Mouse (Mus musculus) hindbrain, embryonic 13.5 days (tissue): ENCODE data around the gene Wwc1. TPM values are rescaled to one million over a fixed set of nuclear protein-coding genes. Genes with fewer than 3 reads are reported as not detected.

Experiments used
- ATAC-seq: fragments of 200-750 bp; cut with Nextera tagmentation; 2 replicates; pipeline ENCODE4 v1.8.0; 2017; ENCODE audit warnings: moderate TSS enrichment; ENCODE audit not compliant: low FRiP score
- H3K27ac ChIP-seq: fragments of 300-500 bp; sonication (generic); 2 replicates; pipeline ENCODE4 v1.5.1; 2015; ENCODE audit warnings: inconsistent platforms, mild to moderate bottlenecking, moderate library complexity
- H3K27me3 ChIP-seq: fragments of 300-500 bp; sonication (generic); 2 replicates; pipeline ENCODE4 v1.6.1; 2015; ENCODE audit warnings: mild to moderate bottlenecking, inconsistent platforms
- H3K36me3 ChIP-seq: fragments of 300-500 bp; sonication (generic); 2 replicates; pipeline ENCODE4 v1.6.1; 2015; ENCODE audit warnings: mild to moderate bottlenecking, inconsistent platforms
- H3K4me1 ChIP-seq: fragments of 300-500 bp; sonication (generic); replicated peaks from 2 replicates; pipeline ENCODE4 v1.6.1; 2015; ENCODE audit warnings: inconsistent platforms
- H3K4me2 ChIP-seq: fragments of 300-500 bp; sonication (generic); 2 replicates; pipeline ENCODE4 v1.6.1; 2015; ENCODE audit warnings: inconsistent platforms, mild to moderate bottlenecking, moderate library complexity
- H3K4me3 ChIP-seq: fragments of 300-500 bp; sonication (generic); 2 replicates; pipeline ENCODE4 v1.5.1; 2015; ENCODE audit warnings: mild to moderate bottlenecking, inconsistent platforms
- H3K9ac ChIP-seq: fragments of 300-500 bp; sonication (generic); 2 replicates; pipeline ENCODE4 v1.6.1; 2015; ENCODE audit warnings: mild to moderate bottlenecking, inconsistent platforms
- H3K9me3 ChIP-seq: fragments of 300-500 bp; sonication (generic); 2 replicates; pipeline ENCODE4 v1.6.1; 2016; ENCODE audit warnings: inconsistent platforms
- WGBS: fragments of 180-500 bp; shearing (Covaris S2); methylation state at CpG from one replicate; pipeline ENCODE4 v1.1.7; 2015; 5-methylcytosine and 5-hydroxymethylcytosine counted together
- polyA plus RNA-seq: library from polyadenylated mRNA; unstranded; fragments of >200 nt; fragmentation: Nextera tagmentation; extraction: Ambion mirVana; gene quantifications from 2 replicates; pipeline ENCODE4 v1.2.1, GENCODE M21; 2015

Wwc1 gene
- 6.7 and 7.1 TPM in 2 replicates for polyA plus RNA-seq

GRCm38 (mm10) chr11:35980411-35980917 lies at the start of gene Wwc1:
Gene Wwc1, minus strand, starts transcription at chr11:35980527.
- H3K27me3 ChIP-seq, result peaks cover 17% of the 10 kb centered on the region
- peak within 1 kb of the TSS; percentile 64 for H3K27ac ChIP-seq
- peak within 1 kb of the TSS; percentile 80 for H3K4me2 ChIP-seq
- H3K4me3 ChIP-seq, result peak within 1 kb of the TSS; percentile 74
- WGBS, result 0% methylated on average over 29 of the region's 47 CpGs
- H3K36me3 ChIP-seq, result no peaks in the 10 kb centered on the region
- peak; percentile 65 for ATAC-seq
- H3K4me1 ChIP-seq, result peaks cover 45% of the 10 kb centered on the region
- peak within 1 kb of the TSS; percentile 92 for H3K9ac ChIP-seq
- no peaks in the 10 kb centered on the region for H3K9me3 ChIP-seq

- no peaks in the 10 kb centered on the region for H3K27me3 ChIP-seq
- H3K4me2 ChIP-seq, result no peak overlapping the region
- H3K4me1 ChIP-seq, result no peaks in the 10 kb centered on the region
- H3K36me3 ChIP-seq, result peaks cover 34% of the 10 kb centered on the region
- 70% methylated on average over 3 of the region's 3 CpGs for WGBS
- H3K27ac ChIP-seq, result no peak overlapping the region
- ATAC-seq, result no peak
- H3K9ac ChIP-seq, result no peak overlapping the region
- no peak overlapping the region for H3K4me3 ChIP-seq
- peaks cover 7% of the 10 kb centered on the region; the same call in 1 of the 2 replicates for H3K9me3 ChIP-seq
Observed at GRCm38 (mm10) chr11:36020009-36020408, 39.7 kb upstream of the Wwc1 start.

DNA sequence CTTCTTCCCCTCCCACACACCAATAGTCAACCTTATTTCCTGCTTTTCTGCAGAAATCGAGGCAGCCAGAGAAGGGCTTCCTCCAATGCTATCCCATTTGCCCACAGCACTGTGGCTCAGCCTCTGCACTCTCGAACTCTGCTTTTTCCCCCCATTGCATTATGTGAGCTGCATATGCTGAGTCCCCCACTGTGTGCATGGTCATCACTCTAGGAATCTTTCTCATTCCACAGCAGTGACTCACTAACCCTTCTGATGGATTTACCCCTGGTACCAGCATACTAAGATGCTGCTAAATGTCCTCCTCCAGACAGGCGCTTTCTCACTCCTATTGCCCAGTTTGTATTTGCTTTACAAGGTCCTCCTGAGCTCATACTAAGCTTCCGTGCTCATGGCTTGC lies 32.9 kb upstream of the Wwc1 start:
- no peak overlapping the region for H3K27ac ChIP-seq
- no peak overlapping the region for H3K4me3 ChIP-seq
- no peak overlapping the region for H3K4me2 ChIP-seq
- peaks cover 15% of the 10 kb centered on the region for H3K4me1 ChIP-seq
- no peak for ATAC-seq
- no peak overlapping the region for H3K9ac ChIP-seq
- H3K27me3 ChIP-seq, result no peaks in the 10 kb centered on the region
- H3K36me3 ChIP-seq, result peaks cover 17% of the 10 kb centered on the region
- WGBS, result 88% methylated on average over 4 of the region's 4 CpGs
- no peaks in the 10 kb centered on the region for H3K9me3 ChIP-seq

DNA sequence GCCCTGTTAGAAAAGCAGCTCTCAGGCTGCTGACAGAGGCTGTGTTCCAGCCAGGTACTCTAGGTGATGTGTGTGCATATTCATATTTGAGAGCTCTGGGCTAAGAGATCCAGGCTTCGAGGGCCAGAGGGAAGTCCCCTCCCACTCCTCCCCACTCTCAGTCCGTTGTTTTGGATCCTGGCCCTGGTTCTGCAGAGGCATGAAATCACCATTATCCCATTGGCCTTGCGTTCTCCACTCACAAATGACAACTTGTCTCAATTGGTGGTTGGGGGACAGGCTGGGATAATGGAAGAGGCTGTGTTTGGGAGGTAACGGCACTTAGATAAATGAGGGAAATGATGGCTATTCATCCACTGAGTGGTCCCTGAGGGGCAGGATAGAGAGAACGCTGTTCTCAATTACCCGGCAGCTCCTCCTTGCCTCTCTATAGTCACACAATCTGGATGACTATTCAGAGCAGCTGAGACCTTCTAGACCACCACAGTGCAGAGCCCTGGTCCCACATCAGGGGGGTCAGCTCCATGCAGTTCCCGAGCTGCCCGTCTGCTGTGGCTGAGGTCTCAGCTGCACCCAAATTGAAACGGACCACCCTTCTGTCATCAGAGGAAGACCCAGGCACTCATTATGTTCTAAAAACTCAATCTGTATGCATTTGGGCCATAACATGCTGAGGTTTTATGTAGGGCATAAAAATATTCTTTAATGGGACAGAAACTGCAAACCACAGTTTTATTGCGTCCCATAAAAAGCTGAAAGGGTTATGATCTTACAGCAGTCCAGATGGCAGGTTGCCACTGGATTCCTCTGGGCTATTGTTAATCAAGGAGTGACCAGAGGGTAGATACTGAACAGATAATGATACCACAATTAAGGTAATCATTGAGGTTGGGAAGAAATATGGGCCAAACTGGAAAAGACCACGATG lies 29.2 kb upstream of the Wwc1 start:
- Histone ChIP-seq H3K4me1 (peaks cover 15% of the 10 kb centered on the region), H3K4me2 (no peak overlapping the region), H3K27ac (peak overlapping the region; percentile 71), H3K27me3 (0 out of 2 replicates have a peak, but pooled peaks cover 6% of the 10 kb centered on the region), H3K9me3 (no peaks in the 10 kb centered on the region), H3K4me3 (no peak overlapping the region), H3K9ac (no peak overlapping the region), H3K36me3 (peaks cover 27% of the 10 kb centered on the region)
- peak; percentile 86 for ATAC-seq
- 32% methylated on average over 11 of the region's 11 CpGs for WGBS

DNA sequence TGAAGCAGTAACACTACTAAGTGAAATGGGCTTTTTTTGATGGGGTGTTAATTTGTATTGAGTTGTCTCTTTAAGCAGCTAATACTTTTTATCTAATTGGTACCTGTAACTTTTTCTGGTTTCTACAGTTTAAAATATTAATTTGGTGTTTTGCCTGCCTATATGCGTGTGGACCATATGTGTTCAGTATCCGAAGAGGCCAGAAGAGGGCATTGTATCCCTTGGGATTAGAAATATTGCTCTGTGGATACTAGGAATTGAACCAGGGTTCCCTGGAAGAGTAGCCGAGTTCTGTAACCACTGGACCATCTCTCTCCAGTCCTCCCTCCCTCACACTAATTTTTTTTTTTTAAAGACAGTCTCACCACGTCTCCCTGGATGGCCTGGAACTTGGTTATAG lies 22.6 kb upstream of the Wwc1 start:
- 45% methylated on average over 4 of the region's 4 CpGs for WGBS
- H3K9ac ChIP-seq, result no peak overlapping the region
- ATAC-seq, result no peak

DNA sequence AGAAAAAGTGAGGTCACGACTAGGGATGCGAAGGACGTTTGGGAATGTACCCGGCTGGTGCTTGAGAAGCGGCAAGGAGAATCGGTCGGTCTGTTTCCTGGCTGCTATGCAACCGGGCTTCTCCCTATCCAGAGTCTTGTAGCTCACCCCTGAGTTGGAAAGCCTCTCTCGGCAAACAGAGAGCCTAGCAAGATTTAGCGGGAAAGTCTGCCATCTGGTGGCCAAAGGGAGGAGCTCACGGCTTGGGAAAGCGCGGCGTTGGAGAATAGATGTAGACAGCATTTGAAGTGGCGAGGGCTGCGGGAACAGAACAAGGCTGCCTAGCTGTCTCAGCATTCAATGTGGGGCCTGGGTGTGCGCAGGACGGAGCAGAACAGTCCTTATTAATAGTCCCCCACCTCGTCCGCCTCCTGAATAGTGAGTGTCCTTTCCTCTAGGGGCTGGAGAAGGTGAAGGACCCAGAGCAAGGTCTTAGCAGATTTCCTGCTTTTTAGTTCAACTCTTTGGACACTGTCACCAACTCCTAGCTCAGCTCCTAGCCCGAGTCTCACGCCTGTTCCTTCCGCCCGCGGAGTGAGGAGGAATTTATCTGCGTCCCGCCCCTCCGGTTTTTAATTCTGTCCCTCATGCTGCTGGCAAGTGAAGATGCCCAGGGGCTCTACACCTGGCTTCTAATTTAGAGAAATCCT lies 21.1 kb upstream of the Wwc1 start:
- Histone ChIP-seq H3K4me2 (peak overlapping the region; percentile 47), H3K9ac (peak overlapping the region; percentile 54; the same call in 1 of the 2 replicates), H3K9me3 (no peaks in the 10 kb centered on the region), H3K4me3 (peak overlapping the region; percentile 22; the same call in 1 of the 2 replicates), H3K27me3 (0 out of 2 replicates have a peak, but pooled peaks cover 9% of the 10 kb centered on the region), H3K27ac (peak overlapping the region; percentile 30; the same call in 1 of the 2 replicates), H3K36me3 (peaks cover 4% of the 10 kb centered on the region; the same call in 1 of the 2 replicates), H3K4me1 (peaks cover 30% of the 10 kb centered on the region)
- peak; percentile 88 for ATAC-seq
- 5% methylated on average over 28 of the region's 28 CpGs for WGBS

More for the DNA sequence above, 22.6 kb upstream of the Wwc1 start:
- peaks cover 30% of the 10 kb centered on the region for H3K4me1 ChIP-seq
- no peak overlapping the region for H3K4me2 ChIP-seq
- no peak overlapping the region for H3K27ac ChIP-seq
- H3K27me3 ChIP-seq, result 0 out of 2 replicates have a peak, but pooled peaks cover 9% of the 10 kb centered on the region
- H3K9me3 ChIP-seq, result no peaks in the 10 kb centered on the region
- H3K36me3 ChIP-seq, result peaks cover 8% of the 10 kb centered on the region
- no peak overlapping the region for H3K4me3 ChIP-seq

- Histone ChIP-seq H3K4me1 (peaks cover 30% of the 10 kb centered on the region), H3K9ac (0 out of 2 replicates have a peak overlapping the region, but pooled peaks have one; percentile 54), H3K4me2 (peak overlapping the region; percentile 47), H3K4me3 (peak overlapping the region; percentile 22; the same call in 1 of the 2 replicates), H3K36me3 (no peaks in the 10 kb centered on the region), H3K27me3 (0 out of 2 replicates have a peak, but pooled peaks cover 9% of the 10 kb centered on the region), H3K27ac (0 out of 2 replicates have a peak overlapping the region, but pooled peaks have one; percentile 8), H3K9me3 (no peaks in the 10 kb centered on the region)
- 2% methylated on average over 10 of the region's 10 CpGs for WGBS
- ATAC-seq, result peak; percentile 19; the same call in 1 of the 2 replicates
Observed at GRCm38 (mm10) chr11:36000585-36001281, 20.4 kb upstream of the Wwc1 start.

DNA sequence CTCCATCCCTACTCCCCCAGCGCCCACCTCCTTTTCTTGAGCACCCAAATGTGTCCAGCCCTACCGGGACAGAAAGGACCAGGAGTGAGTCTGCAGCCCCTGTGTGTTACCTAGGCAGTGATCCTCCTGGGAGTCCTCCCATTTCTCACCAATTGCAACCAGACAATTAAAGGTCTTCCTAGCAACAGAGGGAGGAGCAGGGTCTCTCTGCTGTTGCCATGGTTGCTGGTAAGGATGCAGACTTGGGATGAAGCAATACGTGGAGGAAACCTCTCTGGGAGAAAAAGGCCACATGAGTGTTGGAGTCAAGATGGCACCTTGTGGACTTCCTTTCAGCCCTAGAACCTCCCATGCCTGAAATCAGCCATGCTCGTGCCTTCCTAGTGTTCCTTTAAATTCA lies 19.7 kb upstream of the Wwc1 start:
- 9% methylated on average over 4 of the region's 4 CpGs for WGBS
- H3K4me3 ChIP-seq, result no peak overlapping the region
- no peaks in the 10 kb centered on the region; the same call in 1 of the 2 replicates for H3K9me3 ChIP-seq
- H3K27me3 ChIP-seq, result 0 out of 2 replicates have a peak, but pooled peaks cover 8% of the 10 kb centered on the region
- ATAC-seq, result 0 out of 2 replicates have a peak, but pooled peaks have one; percentile 32
- peak overlapping the region; percentile 6; the same call in 1 of the 2 replicates for H3K4me2 ChIP-seq
- no peaks in the 10 kb centered on the region for H3K36me3 ChIP-seq
- peaks cover 30% of the 10 kb centered on the region for H3K4me1 ChIP-seq
- no peak overlapping the region; the same call in 1 of the 2 replicates for H3K9ac ChIP-seq
- peak overlapping the region; percentile 35; the same call in 1 of the 2 replicates for H3K27ac ChIP-seq

GRCm38 (mm10) chr11:35998048-35998447 lies 17.7 kb upstream of the Wwc1 start:
- 0 out of 2 replicates have a peak, but pooled peaks cover 5% of the 10 kb centered on the region for H3K27me3 ChIP-seq
- no peak overlapping the region for H3K4me2 ChIP-seq
- 85% methylated on average over 12 of the region's 12 CpGs for WGBS
- no peaks in the 10 kb centered on the region for H3K36me3 ChIP-seq
- peaks cover 30% of the 10 kb centered on the region for H3K4me1 ChIP-seq
- H3K27ac ChIP-seq, result no peak overlapping the region
- H3K4me3 ChIP-seq, result no peak overlapping the region
- no peaks in the 10 kb centered on the region; the same call in 1 of the 2 replicates for H3K9me3 ChIP-seq
- no peak overlapping the region for H3K9ac ChIP-seq
- ATAC-seq, result no peak

- Histone ChIP-seq H3K4me1 (peaks cover 9% of the 10 kb centered on the region), H3K4me3 (no peak overlapping the region), H3K9me3 (no peaks in the 10 kb centered on the region; the same call in 1 of the 2 replicates), H3K9ac (no peak overlapping the region), H3K36me3 (no peaks in the 10 kb centered on the region), H3K27me3 (no peaks in the 10 kb centered on the region), H3K4me2 (no peak overlapping the region), H3K27ac (no peak overlapping the region)
- ATAC-seq, result no peak
Observed at GRCm38 (mm10) chr11:35995310-35995709, 15.0 kb upstream of the Wwc1 start.

DNA sequence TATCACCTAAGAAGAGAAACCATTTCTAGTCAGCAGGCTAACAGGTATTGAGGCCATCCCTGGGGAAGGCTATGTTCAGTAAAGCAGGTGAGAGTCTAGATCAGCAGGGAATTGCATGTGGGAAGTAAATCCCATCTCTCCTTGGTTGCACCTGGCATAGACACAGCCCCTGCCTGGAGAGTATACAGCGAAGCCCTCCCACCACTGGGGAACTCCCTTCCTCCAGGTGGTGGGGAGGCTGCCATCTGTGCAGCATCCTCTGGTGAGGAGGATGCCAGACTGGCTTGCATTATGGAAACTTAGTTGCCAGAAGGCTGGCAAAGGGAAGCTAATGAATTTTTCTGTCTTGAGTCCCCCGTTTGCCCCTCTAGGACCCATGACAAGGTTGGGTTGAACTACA lies 11.5 kb upstream of the Wwc1 start:
- H3K27me3 ChIP-seq, result peaks cover 4% of the 10 kb centered on the region; the same call in 1 of the 2 replicates

More for the DNA sequence above, 11.5 kb upstream of the Wwc1 start:
- Histone ChIP-seq H3K9ac (no peak overlapping the region), H3K4me3 (no peak overlapping the region), H3K4me2 (no peak overlapping the region), H3K9me3 (no peaks in the 10 kb centered on the region; the same call in 1 of the 2 replicates), H3K36me3 (no peaks in the 10 kb centered on the region), H3K4me1 (no peaks in the 10 kb centered on the region), H3K27ac (no peak overlapping the region)
- no peak for ATAC-seq
- WGBS, result 76% methylated on average over 2 of the region's 2 CpGs
